Mouse (Mus musculus): ENCODE measurements around the gene Mdk.

The Mdk gene

DNA sequence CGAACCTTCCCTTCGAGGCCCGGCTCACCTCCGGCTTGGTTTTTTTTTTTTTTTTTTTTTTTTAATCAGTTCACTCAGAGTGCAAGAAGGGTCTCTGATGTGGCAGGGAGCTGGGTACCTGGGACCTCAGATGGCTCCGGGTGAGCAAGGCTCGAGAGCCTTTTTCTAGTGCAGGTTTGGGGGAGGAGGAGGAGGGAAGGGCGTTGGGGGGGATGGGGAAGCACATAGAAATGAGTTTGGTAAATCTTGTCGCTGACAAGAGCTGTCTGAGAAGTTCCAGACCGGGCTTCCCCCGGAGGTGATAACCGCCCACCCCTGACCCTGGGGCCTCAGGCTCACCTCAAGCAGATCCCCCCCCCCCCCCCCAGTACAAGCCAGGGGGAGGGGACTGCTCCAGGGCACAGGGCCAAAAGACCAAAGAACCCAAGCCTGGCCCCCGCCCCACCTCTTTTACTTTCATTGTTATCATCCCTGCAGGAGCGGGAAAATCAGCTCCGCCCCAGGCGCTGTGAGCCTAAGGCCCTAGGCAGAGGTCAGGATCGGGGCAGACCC is at the start of gene Mdk:
Gene Mdk, minus strand, starts transcription at position 138 of the 552 bp plus-strand sequence.
- DNase-seq: peak in 1 of 2 experiments; percentile 29

DNA sequence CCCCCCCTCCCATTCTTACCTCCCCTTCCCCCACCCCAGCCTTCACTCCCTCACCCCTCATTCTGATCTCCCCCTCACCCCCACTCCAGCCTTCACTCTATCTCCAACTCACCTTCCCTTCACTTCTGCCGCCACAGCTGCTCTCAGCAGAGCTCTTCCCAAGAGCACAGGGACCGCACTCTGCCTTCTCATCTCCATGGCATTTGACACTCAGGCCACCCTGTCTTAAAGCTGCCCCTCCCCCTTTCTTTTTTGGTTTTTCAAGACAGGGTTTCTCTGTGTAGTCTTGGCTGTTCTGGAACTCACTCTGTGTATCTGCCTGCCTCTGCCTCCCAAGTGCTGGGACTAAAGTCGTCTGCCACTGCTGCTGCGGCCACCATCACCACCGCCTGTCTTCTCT is 48.7 kb upstream of the Mdk start:
- DNase-seq: no peak

DNA sequence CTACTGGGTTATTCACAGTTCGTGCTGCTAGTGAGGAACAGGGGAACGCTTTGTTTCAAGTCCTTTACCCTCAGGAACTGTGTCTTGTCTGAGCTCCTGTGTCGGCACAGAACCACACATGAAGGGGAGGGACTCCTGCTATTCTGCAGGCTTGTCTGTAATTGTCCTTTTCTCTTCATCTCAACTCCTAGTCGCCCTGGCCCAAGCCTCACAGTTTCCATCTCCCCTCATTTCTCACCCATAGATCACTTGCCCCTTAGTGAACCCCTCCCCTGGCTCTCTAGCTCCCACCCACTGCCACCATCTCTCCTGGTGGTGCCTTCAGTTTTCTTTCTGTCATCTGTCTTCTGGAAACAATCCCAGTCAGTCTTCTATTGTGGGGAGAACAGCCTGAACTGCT is 48.1 kb upstream of the Mdk start:
- DNase-seq: no peak

DNA sequence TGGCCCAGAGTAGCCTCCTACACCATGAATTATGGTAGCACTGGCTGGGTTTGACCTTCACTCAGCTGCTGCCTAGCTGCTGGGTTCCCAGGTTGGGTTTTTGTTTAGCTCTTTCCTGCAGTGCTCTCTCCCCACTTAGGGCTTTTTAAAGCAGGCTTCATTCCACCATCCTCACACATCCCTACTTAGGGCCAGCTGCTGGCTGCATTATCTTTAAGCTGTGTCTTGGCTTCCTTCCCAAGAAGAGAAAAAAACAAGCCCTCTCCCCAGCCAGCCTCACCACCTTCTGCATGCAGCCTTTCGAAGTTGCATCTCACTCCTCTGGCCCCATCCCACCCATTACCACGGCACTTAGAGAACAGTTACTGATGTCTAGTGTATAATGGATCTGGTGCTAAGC is 46.5 kb upstream of the Mdk start:
- DNase-seq: no peak

DNA sequence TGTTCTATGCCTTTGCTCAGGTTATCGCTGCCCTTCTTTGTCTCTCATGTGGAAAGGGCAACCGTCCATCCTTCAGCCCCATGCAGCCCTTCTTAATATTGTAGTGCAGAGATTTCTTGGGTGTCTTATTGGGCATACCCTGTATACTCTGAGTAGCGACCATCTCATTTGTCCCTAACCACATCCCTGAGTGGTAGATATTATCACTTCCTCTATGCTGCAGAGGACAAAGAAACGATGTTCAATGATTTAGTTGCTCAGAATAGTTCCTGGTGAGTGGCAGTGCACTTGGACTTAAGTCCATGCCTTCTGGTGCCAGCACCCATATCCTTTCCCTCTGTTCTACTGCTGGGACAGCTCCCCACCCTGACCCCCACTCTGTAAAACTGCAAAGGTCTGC is 45.9 kb upstream of the Mdk start:
- DNase-seq: no peak

DNA sequence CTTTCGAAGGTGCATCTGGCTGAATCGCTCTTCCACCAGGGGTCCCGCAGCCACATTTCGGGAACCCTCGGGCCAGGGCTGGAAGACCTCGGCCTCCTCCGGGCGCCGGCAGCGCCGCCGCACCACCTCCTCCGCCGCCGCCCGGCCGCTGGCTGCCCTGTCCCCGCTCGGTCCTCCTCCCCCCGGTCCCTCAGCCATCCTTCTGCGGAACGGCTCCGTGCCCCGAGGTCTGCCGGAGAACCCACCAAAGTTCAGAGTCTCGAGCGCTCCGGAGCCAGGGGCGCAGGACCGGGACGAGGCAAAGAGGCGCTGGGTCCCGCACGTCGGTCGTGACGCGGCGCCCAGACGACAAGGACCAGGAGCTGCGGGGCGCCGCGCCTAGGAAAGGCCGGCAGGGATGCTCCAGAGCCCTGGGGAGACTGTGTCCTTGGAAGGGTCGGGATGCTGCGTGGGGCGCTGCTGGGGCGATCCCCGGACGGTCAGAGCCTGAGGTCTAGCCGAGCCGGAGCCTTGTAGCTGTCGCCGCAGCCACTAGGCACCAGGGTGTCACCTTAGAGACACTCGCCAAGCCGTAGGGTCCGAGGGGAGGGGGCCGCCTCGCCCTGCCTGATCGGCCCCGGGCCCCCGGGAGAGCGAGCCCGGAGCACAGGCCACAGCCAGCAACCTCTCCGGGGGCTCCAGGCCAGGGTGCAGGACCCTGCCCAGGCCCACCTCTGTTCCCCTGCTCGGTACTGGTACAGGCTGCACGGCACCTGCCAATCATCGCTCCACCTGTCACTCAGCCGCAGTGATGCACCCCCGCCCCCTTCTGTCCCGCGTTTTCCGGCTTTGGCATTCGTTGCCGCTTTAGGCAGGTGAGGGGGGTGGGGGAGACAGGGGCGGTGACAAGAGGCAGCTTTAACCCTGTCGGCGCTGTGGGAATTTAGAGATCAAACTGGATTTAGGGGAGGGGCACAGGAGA is 43.8 kb upstream of the Mdk start, which contains the start of gene Dgkz:
Gene Dgkz, minus strand, starts transcription at position 284 of the 961 bp plus-strand sequence.
- DNase-seq: peak; percentile 49 to 54

DNA sequence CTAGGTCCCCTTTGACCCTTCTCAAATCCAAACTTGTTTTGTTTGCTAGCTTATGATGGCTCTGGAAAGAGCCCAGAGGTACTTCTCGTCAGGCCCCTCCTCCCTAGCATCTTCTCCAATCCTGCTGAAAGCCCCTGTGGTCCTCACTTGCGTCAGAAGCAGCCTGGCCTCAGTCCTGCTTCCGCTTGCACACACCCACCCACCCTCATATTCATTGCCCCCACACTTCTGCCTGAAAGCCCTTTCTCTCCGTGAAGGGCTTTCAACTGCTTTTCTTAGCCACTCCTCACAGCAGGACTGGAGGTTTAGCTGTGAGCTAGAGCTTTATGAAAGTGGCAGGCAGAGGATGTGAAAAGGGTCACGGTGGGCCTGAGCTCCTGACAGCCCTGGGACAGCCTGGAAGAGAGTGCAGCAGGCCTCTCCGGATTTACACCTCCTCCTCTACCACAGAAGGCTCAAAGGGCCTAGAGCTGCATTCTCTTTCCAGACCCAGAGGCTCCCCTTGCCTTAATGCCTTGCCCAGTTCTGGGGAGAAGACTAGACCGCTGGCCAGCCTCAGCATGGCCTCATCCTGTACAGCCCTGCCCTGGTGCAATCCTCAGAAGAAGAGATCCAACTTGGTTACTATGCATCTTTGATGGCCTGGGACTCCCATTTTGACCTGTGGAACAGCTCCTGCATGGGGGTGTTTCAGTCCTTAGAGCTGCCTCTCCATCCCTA is 41.5 kb upstream of the Mdk start:
- peak in 1 of 2 experiments; percentile 18 for DNase-seq

DNA sequence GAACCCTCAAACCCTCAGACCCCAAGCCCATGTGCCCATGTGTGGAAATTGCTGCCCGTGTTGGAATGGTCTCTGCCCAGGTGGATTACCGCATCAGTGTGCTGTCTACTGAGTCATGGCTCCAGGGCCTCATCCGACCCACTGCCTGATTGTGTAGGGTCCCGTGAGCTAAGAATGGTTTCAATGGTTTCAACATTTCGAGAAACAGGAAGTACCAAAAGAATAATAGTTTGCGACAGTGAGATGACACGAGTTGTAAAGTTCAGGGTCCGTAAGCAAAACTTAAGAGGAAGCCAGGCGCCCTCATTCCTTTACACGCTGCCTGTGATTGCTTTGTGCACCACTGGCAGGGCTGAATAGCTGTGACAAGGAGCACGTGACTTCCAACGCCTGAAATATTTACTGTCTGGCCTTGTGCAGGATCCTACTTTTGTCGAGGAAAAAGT is 40.0 kb upstream of the Mdk start:
- peak in 1 of 2 experiments; percentile 29 for DNase-seq

DNA sequence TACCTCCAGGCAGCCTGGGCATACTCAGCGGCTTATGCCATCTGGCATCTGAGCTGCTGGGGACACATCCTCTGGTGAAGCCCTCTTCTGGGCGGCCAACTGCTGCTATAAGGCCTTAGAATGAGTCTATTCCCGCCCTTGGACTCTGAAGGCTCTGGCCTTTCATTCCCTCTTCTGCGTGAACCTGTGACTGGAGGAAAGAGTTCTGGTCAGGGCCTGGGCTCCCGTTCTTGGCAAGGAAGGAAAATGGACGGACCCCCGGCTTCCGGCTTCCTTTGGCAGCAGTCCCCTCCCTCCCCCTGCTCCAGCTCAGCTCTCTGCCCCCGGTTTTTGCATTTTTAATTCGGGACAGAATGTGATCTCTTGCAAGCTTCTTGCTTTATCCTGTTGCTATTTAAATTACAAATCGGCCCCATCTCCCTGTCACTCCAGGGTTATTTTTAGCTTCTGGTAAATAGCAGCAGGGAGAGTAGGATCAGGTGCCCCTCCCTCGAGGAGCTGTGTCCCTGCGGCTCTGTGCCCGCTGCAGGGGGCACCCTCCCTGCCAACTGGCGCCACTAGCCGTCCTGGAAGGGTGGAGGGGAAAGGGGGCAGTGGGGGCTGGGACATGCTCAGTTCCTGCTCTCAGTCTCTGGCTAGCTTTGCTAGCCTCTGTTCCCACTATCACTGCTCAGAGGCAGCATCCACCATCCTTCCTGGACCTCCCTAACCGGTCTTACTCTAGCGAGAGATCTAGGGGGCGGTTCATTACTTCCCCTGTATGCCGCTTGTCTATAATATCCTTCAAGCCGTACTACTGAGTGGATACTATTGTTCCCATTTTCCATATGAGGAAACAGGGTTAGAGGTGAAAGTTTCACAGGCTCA is 39.4 kb upstream of the Mdk start:
- DNase-seq: peak; percentile 85 to 87

DNA sequence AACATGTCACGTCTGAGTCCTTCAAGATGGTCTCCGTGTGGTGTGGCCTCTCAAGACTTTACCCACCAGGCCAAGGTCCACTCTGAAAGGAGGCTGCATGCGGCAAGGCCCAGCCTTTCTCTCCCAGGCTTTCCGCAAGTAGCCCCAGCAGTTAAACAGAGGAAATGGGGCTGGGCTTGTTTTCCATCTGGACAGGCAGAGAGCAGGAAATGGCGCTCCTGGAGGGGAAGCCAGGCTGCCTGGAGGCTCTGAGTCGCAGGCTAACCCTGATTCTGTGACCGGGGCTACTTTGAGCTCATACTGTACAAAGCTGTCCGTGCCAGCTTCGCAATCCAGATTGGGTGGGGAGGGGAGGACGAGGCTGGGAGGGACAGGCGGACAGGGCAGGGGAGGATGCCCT is 35.9 kb upstream of the Mdk start:
- DNase-seq: peak in 1 of 2 experiments; percentile 29

DNA sequence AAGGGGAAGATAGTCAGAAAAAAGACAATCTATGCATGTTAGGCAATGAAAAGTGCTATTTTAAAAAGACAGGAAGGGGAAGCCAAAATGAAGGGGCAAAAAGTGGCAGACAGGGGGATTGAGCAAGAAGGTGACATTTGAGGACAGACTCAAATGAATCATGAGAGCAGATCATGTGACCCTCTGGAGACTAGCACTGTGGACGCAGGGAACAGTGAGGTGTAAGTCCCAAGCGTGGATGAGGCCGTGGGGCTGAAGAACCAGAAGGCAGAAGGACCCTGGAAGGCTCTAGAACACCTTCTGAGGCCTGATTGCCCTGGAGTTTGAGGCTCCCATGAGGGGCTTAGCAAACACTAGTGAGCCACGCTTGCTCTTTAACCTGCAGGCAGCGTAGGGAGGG is 34.3 kb upstream of the Mdk start:
- DNase-seq: no peak

DNA sequence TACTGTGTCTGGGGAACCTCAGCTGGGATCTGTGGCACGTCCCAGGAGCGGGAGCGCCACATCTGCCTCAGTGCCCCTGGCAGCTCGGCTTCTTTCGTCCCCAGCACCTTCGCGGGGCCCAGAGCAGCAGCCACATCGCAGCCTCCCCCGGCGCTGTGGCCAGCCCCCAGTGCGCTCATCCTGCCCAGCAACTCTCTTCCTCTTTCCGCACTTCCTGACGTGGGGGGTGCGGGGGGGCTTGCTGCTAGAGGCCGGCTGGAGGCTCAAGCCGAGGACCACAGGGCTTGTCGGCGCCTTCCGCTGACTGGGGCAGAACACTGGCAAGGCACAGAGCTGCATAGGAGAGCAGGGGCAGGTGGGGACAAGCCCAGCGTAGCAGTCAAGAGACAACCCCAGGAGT is 33.3 kb upstream of the Mdk start:
- peak in 1 of 2 experiments; percentile 25 for DNase-seq

DNA sequence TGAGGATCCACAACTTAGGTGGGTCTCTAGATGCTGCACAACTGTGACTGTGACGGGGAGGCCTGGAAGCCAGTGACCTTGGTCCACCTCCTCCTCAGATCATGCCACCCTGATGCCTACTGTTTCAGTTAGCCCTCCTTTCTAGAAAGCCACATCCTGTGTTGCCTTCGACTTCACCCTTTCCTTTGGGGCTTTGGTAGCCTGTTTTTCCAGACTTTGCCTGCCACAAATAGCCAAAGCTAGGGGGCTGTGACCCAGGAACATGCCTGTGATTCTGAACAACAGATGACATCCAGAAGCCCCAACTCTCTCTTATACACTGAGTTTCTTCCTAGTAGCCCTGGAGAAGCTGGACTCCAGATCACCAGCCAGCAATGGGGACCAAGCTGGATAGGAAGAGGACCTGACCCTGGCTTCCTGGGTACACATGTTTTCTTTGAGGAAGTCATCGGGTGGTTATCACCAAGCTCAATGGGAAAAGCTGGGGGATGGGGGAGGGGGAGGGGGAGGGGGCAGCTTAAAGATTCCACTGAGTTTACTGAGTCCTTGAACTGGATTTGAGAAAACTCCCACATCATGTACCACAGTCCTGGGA is 32.6 kb upstream of the Mdk start:
- no peak for DNase-seq

DNA sequence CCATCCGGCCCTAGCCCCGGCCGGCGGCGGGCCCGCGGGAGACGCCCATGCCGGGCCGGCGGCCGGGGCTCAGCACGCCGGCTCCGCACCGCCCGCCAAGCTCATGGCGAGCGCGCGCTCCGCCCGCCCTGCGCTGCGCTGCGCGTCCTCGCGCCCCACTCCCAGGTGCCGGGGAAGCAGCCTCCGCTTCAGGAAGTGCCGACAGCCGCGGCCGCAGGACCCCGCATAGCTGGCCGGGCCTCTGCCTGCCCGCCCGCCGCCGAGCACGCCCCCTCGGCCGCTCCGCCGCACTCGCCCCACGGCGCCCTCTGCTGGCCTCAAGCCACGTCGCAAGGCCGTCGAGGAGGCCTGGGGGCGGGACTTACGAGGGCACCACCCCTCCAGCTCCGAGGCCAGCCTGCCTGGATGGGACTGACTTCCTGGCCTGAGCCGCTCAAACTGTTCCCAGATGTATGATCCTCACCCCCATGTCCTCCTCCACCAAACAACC is 31.4 kb upstream of the Mdk start:
- peak; percentile 94 to 98 for DNase-seq

DNA sequence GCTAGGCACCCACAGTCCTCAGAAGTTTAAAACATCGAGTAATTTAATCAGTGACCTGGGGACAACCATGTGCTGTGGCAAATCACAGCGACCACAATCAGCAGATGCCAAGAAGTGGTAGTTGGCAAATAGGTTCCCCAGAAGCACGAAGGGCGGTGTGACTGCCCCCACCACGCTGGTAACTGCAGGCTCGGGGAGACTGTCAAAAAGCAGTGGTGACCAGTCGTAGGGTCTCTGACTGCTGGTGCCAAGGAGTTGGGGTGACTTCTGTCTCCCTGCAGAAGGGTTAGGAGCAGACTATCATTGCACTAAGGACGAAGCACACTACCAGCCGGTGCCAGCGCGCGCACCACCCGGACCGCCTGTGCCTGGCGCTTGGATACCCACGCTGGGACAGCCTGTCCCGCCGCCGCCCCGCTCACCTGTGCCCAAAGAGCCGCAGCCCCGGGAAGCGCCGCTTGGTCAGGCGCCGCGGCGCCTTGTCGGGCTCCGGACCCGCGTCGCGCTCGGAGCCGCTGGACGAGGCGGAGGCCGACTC is 30.8 kb upstream of the Mdk start:
- DNase-seq: peak; percentile 51 to 72

DNA sequence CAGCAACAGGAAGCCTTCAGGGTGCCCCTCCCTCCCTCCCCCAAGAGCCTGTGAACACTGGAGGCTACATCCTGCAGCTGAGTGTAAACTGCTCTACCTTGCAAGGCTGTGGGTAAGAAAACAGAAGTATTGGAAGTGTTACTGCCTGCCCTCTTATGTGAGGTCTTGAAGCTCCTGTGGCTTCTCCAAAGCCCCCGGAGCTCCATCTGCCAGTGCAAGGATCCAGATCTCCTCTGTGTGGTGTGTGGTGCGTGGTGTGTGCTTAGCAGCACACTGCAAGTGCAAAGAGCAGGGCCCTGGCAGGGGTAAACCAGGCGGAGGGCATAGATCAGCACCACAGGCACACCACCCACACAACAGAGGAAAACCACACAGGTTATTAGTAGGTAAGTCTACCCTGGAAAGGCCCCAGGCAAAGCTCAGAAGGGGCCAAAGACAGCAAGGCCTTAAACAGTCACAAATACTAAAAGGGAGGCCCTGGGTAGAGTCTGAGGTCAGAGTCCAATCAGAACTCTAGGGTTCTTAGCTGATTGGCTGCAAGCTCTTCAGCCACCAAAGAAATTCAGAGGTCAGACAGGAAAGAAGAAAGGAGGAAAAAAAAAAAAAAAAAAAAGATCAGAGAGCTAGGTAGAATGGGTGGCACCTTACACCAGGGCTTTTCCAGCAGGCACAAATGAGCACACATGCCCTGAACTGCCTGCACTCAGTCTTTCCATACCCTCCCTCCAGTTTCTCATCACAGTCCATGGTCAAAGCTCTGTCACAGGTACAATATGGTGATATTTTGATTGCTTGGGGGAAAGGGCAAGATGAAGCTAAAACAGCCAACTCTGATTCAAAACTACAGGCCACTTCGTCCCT is 30.0 kb upstream of the Mdk start:
- peak in 1 of 2 experiments; percentile 41 for DNase-seq

DNA sequence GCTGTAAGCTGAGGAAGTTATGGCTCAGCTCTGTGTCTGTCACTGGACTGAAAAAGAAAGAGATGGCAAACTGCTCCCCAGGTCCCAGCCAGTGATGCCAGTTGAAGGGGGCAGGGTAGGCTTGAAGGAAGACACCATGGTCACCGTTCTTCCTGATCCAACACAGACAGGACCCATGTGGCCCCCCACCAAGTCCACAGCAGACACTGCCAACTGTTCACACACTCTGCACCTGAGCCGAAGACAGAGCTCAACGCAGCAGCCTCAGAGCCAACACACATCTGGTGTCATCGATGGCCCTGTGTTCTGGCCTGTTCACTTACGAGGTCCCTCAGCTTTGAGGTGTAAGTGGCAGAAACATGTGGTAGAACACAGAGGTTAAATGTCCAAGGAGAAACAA is 28.4 kb upstream of the Mdk start:
- DNase-seq: peak; percentile 36 to 42

DNA sequence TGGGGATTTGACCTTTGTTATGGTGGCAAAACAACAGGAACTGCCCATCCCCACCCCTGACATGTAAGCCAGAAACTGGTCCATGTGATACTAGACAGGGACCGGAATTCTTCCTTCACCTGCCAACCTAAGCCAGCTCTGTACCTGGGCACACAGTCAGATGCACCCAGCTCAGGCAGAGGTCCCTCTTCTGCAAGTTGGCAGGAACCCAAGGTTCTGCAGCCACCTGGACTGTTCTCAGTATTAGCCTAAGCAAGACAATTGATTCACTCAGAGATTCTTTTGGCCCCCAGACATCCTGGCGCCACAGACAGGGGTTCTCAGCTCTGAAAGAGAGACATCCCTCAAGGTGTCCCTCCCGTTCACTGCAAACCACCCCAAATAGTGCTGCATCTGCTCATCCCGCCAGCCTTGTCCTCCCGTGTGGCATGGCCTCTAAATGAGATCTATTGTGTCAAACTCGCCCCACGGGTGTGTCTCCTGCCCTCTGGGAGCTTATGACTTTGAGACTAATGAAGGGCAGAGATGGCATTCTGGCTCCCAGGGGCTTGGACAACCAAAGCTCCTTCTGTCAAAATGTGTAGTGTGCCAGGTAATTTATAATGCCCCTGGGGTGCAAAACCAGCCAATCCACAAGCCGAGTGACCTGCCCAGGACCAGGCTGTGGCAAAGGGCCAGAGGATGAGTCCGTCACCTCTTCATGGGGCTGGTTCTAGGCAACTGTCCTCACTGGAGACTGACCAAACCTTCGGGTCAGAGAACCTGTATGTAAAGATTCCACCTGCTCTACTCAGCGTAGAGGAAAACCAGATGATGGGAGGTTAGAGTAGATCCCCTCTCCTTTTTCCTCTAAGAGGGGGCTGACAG is 27.7 kb upstream of the Mdk start:
- DNase-seq: peak; percentile 88 to 90

DNA sequence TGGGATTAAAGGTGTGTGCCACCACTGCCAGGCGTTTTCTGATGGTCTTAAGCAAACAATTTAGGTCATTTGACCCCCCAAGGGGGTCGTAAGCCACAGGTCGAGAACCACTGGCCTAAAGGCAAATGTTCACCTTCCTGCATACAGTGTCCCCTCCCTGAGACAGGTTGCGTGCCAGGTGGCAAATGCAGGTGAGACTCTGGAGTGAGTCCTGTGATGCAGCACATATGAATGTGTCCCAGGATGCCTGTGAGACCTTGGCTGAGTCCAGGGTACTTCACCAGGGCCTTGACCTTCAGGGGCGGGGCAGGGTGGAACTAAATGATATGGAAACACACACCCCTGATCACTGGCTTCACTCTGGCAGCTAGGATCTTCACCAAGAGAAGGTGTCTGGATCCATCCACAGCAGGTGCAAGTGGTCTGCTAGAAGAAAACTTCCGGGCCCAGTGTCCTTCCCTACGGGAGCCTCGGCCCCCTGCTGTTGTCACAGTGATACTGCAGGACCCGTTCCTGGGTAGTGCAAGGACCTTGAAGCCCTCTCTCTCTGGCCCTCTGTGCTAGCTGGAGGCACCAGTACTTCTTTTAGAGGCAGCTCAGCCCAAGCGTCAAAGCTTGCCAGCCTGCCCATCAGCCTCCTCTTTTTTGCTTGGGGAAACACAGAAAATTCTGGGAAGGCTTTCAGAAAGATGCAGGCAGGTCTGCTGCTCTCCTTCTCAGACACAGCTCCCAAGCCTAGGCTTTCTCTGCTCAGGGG is 26.8 kb upstream of the Mdk start:
- peak in 1 of 2 experiments; percentile 62 for DNase-seq

All from cerebellum, adult 18-20 months (tissue).